Mouse (Mus musculus): ENCODE results near the gene Limd1. TPM values are rescaled to one million over a fixed set of nuclear protein-coding genes. Genes with fewer than 3 reads are reported as not detected.

Limd1 gene
- polyA plus RNA-seq (2017; shearing (Covaris generic)): 49.4 TPM

GRCm38 (mm10) chr9:123478586-123479195, at the start of gene Limd1:
Gene Limd1, plus strand, starts transcription at chr9:123478706.

GRCm38 (mm10) chr9:123529392-123530157, 51.1 kb downstream of the Limd1 start, which contains the start of gene Sacm1l:
Gene Sacm1l, plus strand, starts transcription at chr9:123529759.

Other genes with a start within 250 kb of the Limd1 start
- gene Tmem158, start 217.9 kb upstream of the Limd1 start, polyA plus RNA-seq (2017; shearing (Covaris generic)): 0.67 TPM
- gene Lars2, start 111.8 kb upstream of the Limd1 start, polyA plus RNA-seq (2017; shearing (Covaris generic)): 414 TPM
- 116 TPM for gene Sacm1l, start 51.1 kb downstream of the Limd1 start, polyA plus RNA-seq (2017; shearing (Covaris generic))
- 0.33 TPM for gene Slc6a20b, start 153.9 kb downstream of the Limd1 start, polyA plus RNA-seq (2017; shearing (Covaris generic))
- 5.6 TPM for gene Ccr9, start 199.7 kb downstream of the Limd1 start, polyA plus RNA-seq (2017; shearing (Covaris generic))
- gene Slc6a20a, start 200.2 kb downstream of the Limd1 start, polyA plus RNA-seq (2017; shearing (Covaris generic)): not detected
- gene Lztfl1, start 239.0 kb downstream of the Limd1 start, polyA plus RNA-seq (2017; shearing (Covaris generic)): 32.6 TPM

All from inflammation-experienced regulatory T-cells, adult 16 weeks (primary cell).